Mouse (Mus musculus) gonadal fat pad, adult 2 months (tissue): Measurements from ENCODE around the gene Metap2. TPM values are rescaled to one million over a fixed set of nuclear protein-coding genes. Genes with fewer than 3 reads are reported as not detected.
"Not testable (repeated sequence)": the region's sequence is repeated elsewhere in the genome, so short reads cannot be mapped to it uniquely, and the experiment has no call there.

Source experiments
- DNase-seq: peaks from one replicate; pipeline ENCODE4 v3.0.0-alpha.2; 2012; ENCODE audit warnings: low read depth
- polyA plus RNA-seq: library from polyadenylated mRNA; depleted of rRNA; stranded (reverse); fragments of >200 nt; gene quantifications from 2 replicates; pipeline ENCODE4 v1.2.3, GENCODE M21; 2012; rRNA removed

Gene Metap2
- polyA plus RNA-seq, 1 experiment = 37.9 TPM

- no peak for DNase-seq
These were observed 50.2 kb downstream of the Metap2 start for GRCm38 (mm10) chr10:93846706-93847105.

- DNase-seq = not testable (repeated sequence)
These were observed 61.8 kb downstream of the Metap2 start for GRCm38 (mm10) chr10:93835115-93835514.

- DNase-seq = no peak
These were observed 62.5 kb downstream of the Metap2 start for GRCm38 (mm10) chr10:93834394-93834745.

GRCm38 (mm10) chr10:93833699-93834393 lies 63.0 kb downstream of the Metap2 start:
- no peak for DNase-seq

- no peak for DNase-seq
These were observed 63.6 kb downstream of the Metap2 start for GRCm38 (mm10) chr10:93833370-93833698.

GRCm38 (mm10) chr10:93832811-93833210 lies 64.1 kb downstream of the Metap2 start:
- DNase-seq = no peak

- no peak for DNase-seq
These were observed 64.9 kb downstream of the Metap2 start for GRCm38 (mm10) chr10:93831730-93832574.

- no peak for DNase-seq
These were observed 65.8 kb downstream of the Metap2 start, which contains the start of gene Usp44 for GRCm38 (mm10) chr10:93830931-93831729. Gene Usp44, plus strand, starts transcription at chr10:93831555.

GRCm38 (mm10) chr10:93829898-93830831 lies 66.7 kb downstream of the Metap2 start:
- no peak for DNase-seq

- DNase-seq = no peak
These were observed 78.2 kb downstream of the Metap2 start for GRCm38 (mm10) chr10:93818661-93819060.

GRCm38 (mm10) chr10:93813755-93814154 lies 83.1 kb downstream of the Metap2 start:
- no peak for DNase-seq

- no peak for DNase-seq
These were observed 84.0 kb downstream of the Metap2 start for GRCm38 (mm10) chr10:93812774-93813415.

- DNase-seq = no peak
These were observed 84.8 kb downstream of the Metap2 start for GRCm38 (mm10) chr10:93812098-93812497.

GRCm38 (mm10) chr10:93810590-93811185 lies 86.2 kb downstream of the Metap2 start:
- DNase-seq = no peak

GRCm38 (mm10) chr10:93809438-93809837 lies 87.5 kb downstream of the Metap2 start:
- not testable (repeated sequence) for DNase-seq

Other genes with a start within 250 kb of the Metap2 start
- gene Usp44, start 65.5 kb downstream of the Metap2 start, polyA plus RNA-seq = 0.38 and 0.42 TPM in 2 replicates
- 15.8 and 18.7 TPM in 2 replicates for gene Vezt, start 138.7 kb upstream of the Metap2 start, polyA plus RNA-seq
- gene Fgd6, start 138.9 kb upstream of the Metap2 start, polyA plus RNA-seq = 2.1 and 2.3 TPM in 2 replicates